Mouse (Mus musculus) spleen, postnatal 4 days (tissue): ENCODE results near the gene Ppp1r13l.
A peak's percentile ranks its signal among the peaks of the same experiment; 100 is the strongest.

Source experiments
- DNase-seq, 2 experiments: peaks; one replicate each; pipeline ENCODE4 v3.0.0; 2022; ENCODE audit warnings: low spot score in 2 of 2

Ppp1r13l gene

GRCm38 (mm10) chr7:19359299-19359891, at the start of gene Ppp1r13l, which contains the start of gene Cd3eap:
Gene Ppp1r13l (plus strand): TSS chr7:19359749.
Gene Cd3eap (minus strand): TSS chr7:19359483.
- DNase-seq, result peak; percentile 81 to 90

GRCm38 (mm10) chr7:19309884-19310641, 49.5 kb upstream of the Ppp1r13l start, which contains the start of gene Fosb:
Gene Fosb (minus strand): TSS chr7:19310051.
- DNase-seq, result peak; percentile 89 to 96

GRCm38 (mm10) chr7:19311991-19312390, 47.6 kb upstream of the Ppp1r13l start:
- no peak for DNase-seq

- DNase-seq, result no peak
These were observed 45.5 kb upstream of the Ppp1r13l start for GRCm38 (mm10) chr7:19314033-19314432.

GRCm38 (mm10) chr7:19316451-19317161, 42.9 kb upstream of the Ppp1r13l start:
- DNase-seq, result peak; percentile 44 to 71

GRCm38 (mm10) chr7:19318201-19318600, 41.3 kb upstream of the Ppp1r13l start:
- no peak for DNase-seq

GRCm38 (mm10) chr7:19318676-19319075, 40.9 kb upstream of the Ppp1r13l start:
- no peak for DNase-seq

GRCm38 (mm10) chr7:19319458-19319857, 40.1 kb upstream of the Ppp1r13l start:
- peak in 1 of 2 experiments; percentile 61 for DNase-seq

- DNase-seq, result peak; percentile 83 to 91
These were observed 39.6 kb upstream of the Ppp1r13l start for GRCm38 (mm10) chr7:19319906-19320305.

- no peak for DNase-seq
These were observed 38.9 kb upstream of the Ppp1r13l start for GRCm38 (mm10) chr7:19320637-19321036.

GRCm38 (mm10) chr7:19321464-19321863, 38.1 kb upstream of the Ppp1r13l start:
- DNase-seq, result peak in 1 of 2 experiments; percentile 58

GRCm38 (mm10) chr7:19322489-19322888, 37.1 kb upstream of the Ppp1r13l start:
- peak in 1 of 2 experiments; percentile 53 for DNase-seq

GRCm38 (mm10) chr7:19324221-19324620, 35.3 kb upstream of the Ppp1r13l start:
- DNase-seq, result peak in 1 of 2 experiments; percentile 56

- peak in 1 of 2 experiments; percentile 54 for DNase-seq
These were observed 34.0 kb upstream of the Ppp1r13l start for GRCm38 (mm10) chr7:19325262-19326199.

- peak; percentile 57 to 76 for DNase-seq
These were observed 33.2 kb upstream of the Ppp1r13l start for GRCm38 (mm10) chr7:19326359-19326758.

- DNase-seq, result peak; percentile 51 to 71
These were observed 32.4 kb upstream of the Ppp1r13l start for GRCm38 (mm10) chr7:19327128-19327527.

- DNase-seq, result peak in 1 of 2 experiments; percentile 55
These were observed 31.8 kb upstream of the Ppp1r13l start for GRCm38 (mm10) chr7:19327782-19328181.

GRCm38 (mm10) chr7:19328425-19328824, 31.1 kb upstream of the Ppp1r13l start:
- DNase-seq, result peak in 1 of 2 experiments; percentile 59

GRCm38 (mm10) chr7:19331910-19332309, 27.6 kb upstream of the Ppp1r13l start:
- no peak for DNase-seq

- peak; percentile 66 to 83 for DNase-seq
These were observed 26.7 kb upstream of the Ppp1r13l start for GRCm38 (mm10) chr7:19332709-19333352.

GRCm38 (mm10) chr7:19335583-19335982, 24.0 kb upstream of the Ppp1r13l start:
- no peak for DNase-seq
